Mouse (Mus musculus) adrenal gland, postnatal 14 days (tissue): ENCODE measurements around the gene Arl1. TPM values are rescaled to one million over a fixed set of nuclear protein-coding genes. Genes with fewer than 3 reads are reported as not detected.
"Not testable (repeated sequence)": the region's sequence is repeated elsewhere in the genome, so short reads cannot be mapped to it uniquely, and the experiment has no call there.

Experiments used
- DNase-seq: peaks from one replicate; pipeline ENCODE4 v3.0.0; 2021; ENCODE audit warnings: mixed read lengths
- total RNA-seq: library from RNA; stranded (reverse); gene quantifications from 2 replicates; pipeline ENCODE4 v1.2.3, GENCODE M21; 2021

Arl1 gene
- total RNA-seq, 1 experiment from 2014 or later: 89.2 TPM

- no peak for DNase-seq
These were observed 31.0 kb downstream of the Arl1 start for GRCm38 (mm10) chr10:88761524-88762212.

GRCm38 (mm10) chr10:88765431-88766142 is 34.9 kb downstream of the Arl1 start:
- DNase-seq: peak; percentile 11

GRCm38 (mm10) chr10:88768961-88769360 is 38.3 kb downstream of the Arl1 start:
- DNase-seq: no peak

GRCm38 (mm10) chr10:88769676-88770075 is 39.0 kb downstream of the Arl1 start:
- no peak for DNase-seq

- not testable (repeated sequence) for DNase-seq
These were observed 42.3 kb downstream of the Arl1 start for GRCm38 (mm10) chr10:88772965-88773364.

GRCm38 (mm10) chr10:88776206-88776605 is 45.5 kb downstream of the Arl1 start:
- DNase-seq: no peak

- DNase-seq: no peak
These were observed 50.1 kb downstream of the Arl1 start for GRCm38 (mm10) chr10:88780716-88781115.

GRCm38 (mm10) chr10:88783135-88783534 is 52.5 kb downstream of the Arl1 start:
- DNase-seq: not testable (repeated sequence)

- no peak for DNase-seq
These were observed 53.3 kb downstream of the Arl1 start for GRCm38 (mm10) chr10:88783941-88784340.

GRCm38 (mm10) chr10:88784513-88784931 is 53.9 kb downstream of the Arl1 start:
- no peak for DNase-seq

- no peak for DNase-seq
These were observed 63.0 kb downstream of the Arl1 start for GRCm38 (mm10) chr10:88793671-88794070.

Other genes with a start within 250 kb of the Arl1 start
- 272 and 287 TPM in 2 replicates for gene Chpt1, start 226.8 kb upstream of the Arl1 start, total RNA-seq
- 0.68 and 0.96 TPM in 2 replicates for gene Mybpc1, start 125.7 kb upstream of the Arl1 start, total RNA-seq
- gene Spic, start 45.8 kb upstream of the Arl1 start, total RNA-seq: 2.6 and 2.8 TPM in 2 replicates
- 27.1 and 28.3 TPM in 2 replicates for gene Utp20, start 95.9 kb downstream of the Arl1 start, total RNA-seq
- 0.07 and 0.11 TPM in 2 replicates for gene Slc5a8, start 155.1 kb downstream of the Arl1 start, total RNA-seq